Mouse (Mus musculus): ENCODE results near the gene Hhex. TPM values are rescaled to one million over a fixed set of nuclear protein-coding genes. Genes with fewer than 3 reads are reported as not detected.

The Hhex gene
- polyA plus RNA-seq (2016; fragmentation: Nextera tagmentation; extraction: Ambion mirVana): 6.8 and 7.2 TPM in 2 replicates

- H3K27me3 ChIP-seq (ENCODE audit: low read depth, poor library complexity, severe bottlenecking): peaks cover 95% of the 10 kb centered on the region
- no peaks in the 10 kb centered on the region for H3K9me3 ChIP-seq (replicated peaks)
- H3K36me3 ChIP-seq: no peaks in the 10 kb centered on the region
- H3K27ac ChIP-seq: peak within 1 kb of the TSS; percentile 77
- 1% methylated on average over 78 of the region's 79 CpGs for WGBS
- peak within 1 kb of the TSS; percentile 59 for H3K4me3 ChIP-seq
- H3K4me1 ChIP-seq: peaks cover 34% of the 10 kb centered on the region
- DNase-seq (ENCODE audit: low spot score): peak; percentile 76
Measured at GRCm38 (mm10) chr19:37434263-37434951, at the start of gene Hhex. Gene Hhex, plus strand, starts transcription at chr19:37434810.

DNA sequence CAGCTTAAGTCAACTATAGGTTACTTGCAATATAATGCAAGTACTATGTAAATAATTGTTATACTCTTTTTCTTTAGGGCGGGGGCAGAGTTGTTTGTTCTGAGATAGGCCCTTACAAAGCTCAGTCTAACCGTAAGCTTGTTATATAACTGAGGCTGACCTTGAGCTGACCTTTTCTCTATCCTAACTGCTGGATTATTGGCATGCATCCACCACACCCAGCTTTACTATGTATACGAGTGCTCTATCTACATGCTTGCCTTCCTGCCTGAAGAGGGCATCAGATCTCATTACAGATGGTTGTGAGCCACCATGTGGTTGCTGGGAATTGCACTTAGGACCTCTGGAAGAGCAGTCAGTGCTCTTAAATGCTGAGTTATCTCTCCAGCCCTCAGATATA lies 48.5 kb upstream of the Hhex start:
- 91% methylated on average over 3 of the region's 3 CpGs for WGBS
- H3K9me3 ChIP-seq (replicated peaks): no peaks in the 10 kb centered on the region
- H3K4me1 ChIP-seq: no peaks in the 10 kb centered on the region
- no peak overlapping the region for H3K4me3 ChIP-seq
- no peak overlapping the region for H3K27ac ChIP-seq
- H3K36me3 ChIP-seq: peaks cover 83% of the 10 kb centered on the region
- no peak for DNase-seq (ENCODE audit: low spot score)
- no peaks in the 10 kb centered on the region for H3K27me3 ChIP-seq (ENCODE audit: low read depth, poor library complexity, severe bottlenecking)

GRCm38 (mm10) chr19:37391869-37392268 lies 42.7 kb upstream of the Hhex start:
- Histone ChIP-seq H3K27ac (no peak overlapping the region), H3K4me3 (no peak overlapping the region), H3K4me1 (no peaks in the 10 kb centered on the region), H3K9me3 (replicated peaks) (no peaks in the 10 kb centered on the region), H3K36me3 (peaks cover 99% of the 10 kb centered on the region), H3K27me3 (ENCODE audit: low read depth, poor library complexity, severe bottlenecking) (no peaks in the 10 kb centered on the region)
- no peak for DNase-seq (ENCODE audit: low spot score)
- WGBS: 97% methylated on average over 3 of the region's 3 CpGs

DNA sequence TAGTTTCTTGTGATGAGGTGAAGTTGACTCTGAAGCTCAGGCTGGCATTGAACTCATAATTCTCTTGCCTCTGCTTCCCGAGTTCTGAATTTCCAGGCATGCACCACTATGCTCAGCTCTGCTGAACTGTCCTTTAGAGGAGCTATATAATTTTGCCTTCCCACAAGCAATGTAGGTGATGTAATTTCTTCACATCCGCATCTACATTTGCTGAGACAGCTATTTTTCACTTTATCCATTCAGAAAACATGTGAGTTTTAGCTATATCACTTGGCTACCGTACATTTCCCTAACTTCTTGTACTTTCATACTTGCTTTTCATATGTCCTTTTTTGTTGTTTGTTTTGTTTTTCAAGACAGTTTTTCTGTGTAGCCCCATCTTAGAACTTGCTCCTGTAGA lies 38.3 kb upstream of the Hhex start:
- DNase-seq (ENCODE audit: low spot score): no peak
- H3K4me3 ChIP-seq: no peak overlapping the region
- peaks cover 100% of the 10 kb centered on the region for H3K36me3 ChIP-seq
- 97% methylated on average over 3 of the region's 3 CpGs for WGBS
- H3K9me3 ChIP-seq (replicated peaks): no peaks in the 10 kb centered on the region
- no peak overlapping the region for H3K27ac ChIP-seq
- H3K27me3 ChIP-seq (ENCODE audit: low read depth, poor library complexity, severe bottlenecking): no peaks in the 10 kb centered on the region
- H3K4me1 ChIP-seq: no peaks in the 10 kb centered on the region

- H3K4me3 ChIP-seq: no peak overlapping the region
- H3K27ac ChIP-seq: no peak overlapping the region
- H3K9me3 ChIP-seq (replicated peaks): no peaks in the 10 kb centered on the region
- no peaks in the 10 kb centered on the region for H3K4me1 ChIP-seq
- WGBS: 89% methylated on average over 6 of the region's 6 CpGs
- H3K27me3 ChIP-seq (ENCODE audit: low read depth, poor library complexity, severe bottlenecking): no peaks in the 10 kb centered on the region
- DNase-seq (ENCODE audit: low spot score): no peak
- peaks cover 100% of the 10 kb centered on the region for H3K36me3 ChIP-seq
Measured at GRCm38 (mm10) chr19:37400936-37401335, 33.7 kb upstream of the Hhex start.

- 92% methylated on average over 4 of the region's 4 CpGs for WGBS
- DNase-seq (ENCODE audit: low spot score): no peak
- no peaks in the 10 kb centered on the region for H3K27me3 ChIP-seq (ENCODE audit: low read depth, poor library complexity, severe bottlenecking)
Measured at GRCm38 (mm10) chr19:37418294-37418693, 16.3 kb upstream of the Hhex start.

DNA sequence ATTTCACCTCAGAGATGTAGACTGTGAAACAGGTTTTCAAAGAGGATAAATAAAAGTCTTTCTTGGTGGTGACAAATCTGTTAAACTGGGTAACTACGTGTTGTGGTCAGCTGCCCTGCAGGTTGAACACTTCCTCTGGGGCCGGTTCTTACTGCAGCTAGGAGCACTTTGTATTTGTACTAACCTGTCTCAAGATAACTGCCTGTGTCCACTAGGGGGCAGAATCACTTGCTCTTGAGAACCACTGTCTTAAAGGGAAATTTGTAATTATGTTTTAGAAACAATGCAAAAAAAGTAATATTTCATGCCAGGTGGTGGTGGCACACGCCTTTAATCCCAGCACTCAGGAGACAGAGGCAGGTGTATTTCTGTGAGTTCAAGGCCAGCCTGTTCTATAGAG lies 15.0 kb upstream of the Hhex start:
- Histone ChIP-seq H3K27me3 (ENCODE audit: low read depth, poor library complexity, severe bottlenecking) (no peaks in the 10 kb centered on the region), H3K27ac (no peak overlapping the region), H3K4me1 (no peaks in the 10 kb centered on the region), H3K9me3 (replicated peaks) (no peaks in the 10 kb centered on the region), H3K4me3 (no peak overlapping the region), H3K36me3 (peaks cover 90% of the 10 kb centered on the region)
- DNase-seq (ENCODE audit: low spot score): peak; percentile 47
- 58% methylated on average over 3 of the region's 3 CpGs for WGBS

More at GRCm38 (mm10) chr19:37418294-37418693, 16.3 kb upstream of the Hhex start:
- H3K36me3 ChIP-seq: peaks cover 97% of the 10 kb centered on the region
- H3K9me3 ChIP-seq (replicated peaks): no peaks in the 10 kb centered on the region
- no peak overlapping the region for H3K4me3 ChIP-seq
- H3K4me1 ChIP-seq: no peaks in the 10 kb centered on the region
- no peak overlapping the region for H3K27ac ChIP-seq

DNA sequence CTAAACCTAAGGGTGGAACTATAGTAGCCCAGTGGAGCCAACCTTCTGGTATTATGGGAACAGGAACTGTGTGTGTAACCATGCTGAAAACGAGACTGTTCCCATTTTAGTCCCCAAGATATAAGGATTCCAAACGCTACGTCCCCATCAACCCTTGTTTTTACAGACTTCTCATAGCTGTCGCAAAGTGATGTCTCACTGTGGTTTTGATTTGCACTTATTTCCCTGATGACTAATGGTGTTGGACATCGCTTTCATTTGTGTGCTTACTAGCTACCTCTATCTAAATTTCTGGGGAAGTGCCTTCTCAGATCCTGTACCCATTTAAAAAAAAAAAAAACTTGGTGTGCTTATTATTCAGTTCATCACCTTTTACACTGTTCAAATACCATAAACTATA lies 6.0 kb upstream of the Hhex start:
- WGBS: 88% methylated on average over 5 of the region's 5 CpGs
- Histone ChIP-seq H3K4me1 (peaks cover 11% of the 10 kb centered on the region; the same call in 1 of the 2 replicates), H3K27ac (no peak overlapping the region), H3K4me3 (no peak overlapping the region), H3K36me3 (peaks cover 9% of the 10 kb centered on the region), H3K27me3 (ENCODE audit: low read depth, poor library complexity, severe bottlenecking) (peaks cover 37% of the 10 kb centered on the region), H3K9me3 (replicated peaks) (no peaks in the 10 kb centered on the region)
- DNase-seq (ENCODE audit: low spot score): no peak

GRCm38 (mm10) chr19:37431139-37431756 lies 3.4 kb upstream of the Hhex start:
- DNase-seq (ENCODE audit: low spot score): no peak
- H3K27ac ChIP-seq: no peak overlapping the region
- peaks cover 30% of the 10 kb centered on the region for H3K4me1 ChIP-seq
- H3K9me3 ChIP-seq (replicated peaks): no peaks in the 10 kb centered on the region
- H3K36me3 ChIP-seq: no peaks in the 10 kb centered on the region
- H3K4me3 ChIP-seq: no peak overlapping the region
- peaks cover 64% of the 10 kb centered on the region for H3K27me3 ChIP-seq (ENCODE audit: low read depth, poor library complexity, severe bottlenecking)
- 87% methylated on average over 11 of the region's 11 CpGs for WGBS

DNA sequence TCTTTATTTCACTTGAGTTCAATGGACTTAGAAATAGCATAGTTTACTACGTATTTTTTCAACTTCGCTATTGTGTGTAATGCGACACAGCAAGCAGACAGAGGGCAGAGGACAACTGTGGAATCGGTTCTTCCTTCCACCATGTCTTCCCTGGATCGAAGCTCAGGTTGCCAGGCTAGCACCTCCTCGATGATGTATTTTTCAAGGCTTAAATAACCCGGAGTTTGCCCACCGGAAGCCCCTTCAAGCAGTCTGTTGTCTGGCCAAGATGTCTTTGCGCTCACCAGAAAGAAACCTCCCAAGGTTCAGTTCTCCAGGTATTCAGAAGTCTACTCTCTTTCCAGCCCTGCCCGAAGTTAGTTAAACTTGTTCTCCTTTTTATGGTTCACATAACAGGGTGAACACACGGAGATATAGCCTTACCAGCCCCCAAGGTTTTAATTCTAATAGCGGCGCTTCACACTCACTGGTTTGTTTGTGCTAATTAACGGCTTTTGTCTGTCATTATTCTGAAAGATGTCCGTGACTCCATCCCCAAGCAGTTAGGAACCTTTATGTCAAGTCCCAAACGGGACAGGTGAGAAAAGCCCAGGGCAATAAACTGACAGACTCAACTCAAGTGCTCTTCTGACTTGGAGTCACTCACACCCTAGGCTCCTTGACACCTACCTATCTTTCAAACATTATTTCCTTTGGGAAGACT lies 1.6 kb upstream of the Hhex start:
- WGBS: 19% methylated on average over 16 of the region's 16 CpGs
- Histone ChIP-seq H3K36me3 (no peaks in the 10 kb centered on the region), H3K4me3 (no peak overlapping the region), H3K27me3 (ENCODE audit: low read depth, poor library complexity, severe bottlenecking) (peaks cover 81% of the 10 kb centered on the region), H3K27ac (no peak overlapping the region), H3K9me3 (replicated peaks) (no peaks in the 10 kb centered on the region), H3K4me1 (peaks cover 34% of the 10 kb centered on the region)
- DNase-seq (ENCODE audit: low spot score): peak; percentile 38

GRCm38 (mm10) chr19:37433895-37434262 lies 731 bp upstream of the Hhex start:
- 1% methylated on average over 14 of the region's 14 CpGs for WGBS
- Histone ChIP-seq H3K27me3 (ENCODE audit: low read depth, poor library complexity, severe bottlenecking) (peaks cover 90% of the 10 kb centered on the region), H3K27ac (no peak overlapping the region), H3K36me3 (no peaks in the 10 kb centered on the region), H3K4me1 (peaks cover 34% of the 10 kb centered on the region), H3K9me3 (replicated peaks) (no peaks in the 10 kb centered on the region), H3K4me3 (peak overlapping the region; percentile 59)
- peak; percentile 63 for DNase-seq (ENCODE audit: low spot score)

DNA sequence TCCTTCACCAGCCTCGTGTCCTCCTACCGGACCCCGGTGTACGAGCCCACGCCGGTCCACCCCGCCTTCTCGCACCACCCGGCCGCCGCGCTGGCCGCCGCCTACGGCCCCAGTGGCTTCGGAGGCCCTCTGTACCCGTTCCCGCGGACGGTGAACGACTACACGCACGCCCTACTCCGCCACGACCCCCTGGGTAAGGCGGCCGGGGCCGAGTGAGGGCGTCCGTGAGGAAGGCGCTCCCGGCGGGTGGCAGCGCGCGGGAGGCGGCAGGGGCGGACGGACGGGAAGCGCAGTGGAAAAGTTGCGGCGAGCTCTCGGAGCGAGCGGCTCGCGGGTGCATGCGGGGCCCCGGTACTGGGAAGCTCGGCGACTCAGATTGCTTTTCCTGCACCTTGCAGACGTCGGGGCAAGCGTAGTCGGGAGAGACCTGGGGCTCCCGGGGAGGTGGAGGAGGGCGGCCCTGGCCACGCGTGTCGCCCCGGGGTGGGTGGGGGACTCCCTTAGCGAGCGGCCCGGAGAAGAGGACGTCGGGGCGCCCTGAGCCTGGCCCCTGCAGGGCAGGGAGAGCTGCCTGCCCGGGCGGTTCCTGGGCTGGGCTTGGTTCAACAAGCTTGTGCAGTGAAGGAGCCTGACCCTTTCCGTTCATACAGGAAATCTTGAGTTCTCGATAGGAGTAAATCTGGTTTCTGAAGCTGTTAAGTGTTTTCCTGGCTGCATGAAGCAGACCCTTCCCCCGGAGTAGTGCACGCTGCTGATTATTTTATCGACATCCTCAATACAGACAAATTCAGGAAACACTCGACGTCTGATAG lies 637 bp downstream of the Hhex start:
- H3K4me3 ChIP-seq: peak overlapping the region; percentile 59
- peak overlapping the region; percentile 77 for H3K27ac ChIP-seq
- peaks cover 34% of the 10 kb centered on the region for H3K4me1 ChIP-seq
- no peaks in the 10 kb centered on the region for H3K36me3 ChIP-seq
- peak; percentile 62 for DNase-seq (ENCODE audit: low spot score)
- WGBS: under 1% methylated on average over 77 of the region's 77 CpGs
- H3K27me3 ChIP-seq (ENCODE audit: low read depth, poor library complexity, severe bottlenecking): peaks cover 99% of the 10 kb centered on the region
- no peaks in the 10 kb centered on the region for H3K9me3 ChIP-seq (replicated peaks)
